Mouse (Mus musculus): Measurements from ENCODE around the gene Prss45. TPM values are rescaled to one million over a fixed set of nuclear protein-coding genes. Genes with fewer than 3 reads are reported as not detected.

Gene Prss45
- polyA plus RNA-seq, 1 experiment = not detected

DNA sequence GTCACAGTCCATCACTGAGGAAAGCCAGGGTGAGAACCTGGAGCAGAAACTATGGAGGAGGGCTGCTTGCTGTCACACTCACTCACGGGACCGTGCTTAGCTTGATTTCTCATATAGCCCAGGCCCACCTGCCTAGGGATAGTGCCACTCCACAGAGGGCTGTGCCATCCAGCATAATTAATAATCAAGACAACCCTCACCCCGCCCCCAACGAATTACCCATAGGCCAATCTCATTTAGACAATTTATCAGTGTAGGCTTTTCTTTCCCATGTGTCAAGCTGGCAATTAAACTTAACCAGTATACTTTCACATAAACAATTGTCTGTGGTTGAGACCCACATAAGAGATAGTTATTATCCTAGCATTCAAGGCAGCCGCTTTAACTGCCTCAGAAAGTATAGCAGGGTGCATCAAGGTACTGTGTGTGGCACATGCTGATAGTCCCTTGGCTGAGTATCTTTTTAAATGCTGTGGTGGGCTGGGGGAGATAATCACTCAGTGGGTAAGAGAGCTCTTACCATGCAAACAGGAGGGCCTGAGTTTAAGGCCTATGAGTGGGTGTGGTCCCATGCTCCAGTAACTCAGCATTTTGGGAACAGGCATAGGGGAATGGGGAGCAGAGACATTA, 24.7 kb downstream of the Prss45 start:
- no peak overlapping the region for H3ac ChIP-seq (ENCODE audit: control insufficient read depth, insufficient read length)
- H3K79me2 ChIP-seq (ENCODE audit: control insufficient read depth, insufficient read depth) = no peaks in the 10 kb centered on the region
- TF ChIP-seq TCF12 (IDR thresholded peaks at IDR 0.05; ENCODE audit: insufficient read depth, poor library complexity, severe bottlenecking) (no peak), MYOG (IDR thresholded peaks at IDR 0.05; ENCODE audit: control insufficient read depth in 1 of 3, insufficient read depth in 1 of 3, insufficient read length in 2 of 3, low read depth in 2 of 3) (no peak), POLR2A (IDR thresholded peaks at IDR 0.05; ENCODE audit: insufficient read length, low read depth) (no peak), E2F4 (IDR thresholded peaks at IDR 0.05; ENCODE audit: insufficient read depth) (no peak), SRF (IDR thresholded peaks at IDR 0.05; ENCODE audit: control insufficient read depth, insufficient read length, low read depth) (no peak), POLR2AphosphoS2 (IDR thresholded peaks at IDR 0.05; ENCODE audit: insufficient read length, low read depth) (no peak), USF1 (IDR thresholded peaks at IDR 0.05; ENCODE audit: low read depth) (no peak), REST (IDR thresholded peaks at IDR 0.05; ENCODE audit: insufficient read depth, insufficient read length) (no peak), CEBPB (IDR thresholded peaks at IDR 0.05; ENCODE audit: insufficient read depth, poor library complexity, severe bottlenecking) (no peak), MAX (IDR thresholded peaks at IDR 0.05; ENCODE audit: low read depth) (no peak), TCF3 (IDR thresholded peaks at IDR 0.05; ENCODE audit: insufficient read length, low read depth) (no peak), MYOD1 (IDR thresholded peaks at IDR 0.05; ENCODE audit: control insufficient read depth in 1 of 3, insufficient read length in 2 of 3, low read depth in 2 of 3) (no peak)

DNA sequence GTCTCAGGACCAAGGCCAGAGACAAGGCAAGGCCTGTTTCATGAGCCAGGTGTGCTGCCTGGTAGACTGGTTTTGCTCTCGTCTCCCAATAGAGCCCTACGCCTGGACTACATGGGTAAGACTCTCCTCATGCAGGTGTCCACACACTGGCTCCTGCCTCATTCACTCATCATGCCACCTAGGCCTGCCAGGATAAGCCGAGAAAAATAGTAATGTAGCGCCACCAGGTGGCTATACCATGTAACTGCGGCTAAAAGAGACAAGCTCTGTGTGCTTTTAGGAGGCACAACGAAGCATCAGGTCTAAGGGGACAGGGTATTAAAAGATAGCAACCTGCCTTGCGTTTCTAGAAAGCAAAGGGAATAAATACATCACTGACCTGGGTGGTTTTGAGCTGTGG, 36.6 kb downstream of the Prss45 start:
- Histone ChIP-seq H3K79me2 (ENCODE audit: control insufficient read depth, insufficient read depth) (no peaks in the 10 kb centered on the region), H3K27me3 (ENCODE audit: control insufficient read depth, insufficient read depth, insufficient read length) (peaks cover 12% of the 10 kb centered on the region), H3K4me2 (ENCODE audit: low read depth) (no peak overlapping the region), H3K4me3 (no peak overlapping the region), H3K36me3 (ENCODE audit: control insufficient read depth, insufficient read depth) (no peaks in the 10 kb centered on the region), H3ac (ENCODE audit: control insufficient read depth, insufficient read length) (no peak overlapping the region)
- TF ChIP-seq CEBPB (IDR thresholded peaks at IDR 0.05; ENCODE audit: insufficient read depth, poor library complexity, severe bottlenecking) (no peak), TCF3 (IDR thresholded peaks at IDR 0.05; ENCODE audit: insufficient read length, low read depth) (no peak), TCF12 (IDR thresholded peaks at IDR 0.05; ENCODE audit: insufficient read depth, poor library complexity, severe bottlenecking) (no peak), USF1 (IDR thresholded peaks at IDR 0.05; ENCODE audit: low read depth) (no peak), E2F4 (IDR thresholded peaks at IDR 0.05; ENCODE audit: insufficient read depth) (no peak), REST (IDR thresholded peaks at IDR 0.05; ENCODE audit: insufficient read depth, insufficient read length) (peak; percentile 11)

More for the DNA sequence above, 24.7 kb downstream of the Prss45 start:
- H3K4me3 ChIP-seq = no peak overlapping the region
- H3K4me2 ChIP-seq (ENCODE audit: low read depth) = no peak overlapping the region
- H3K27me3 ChIP-seq (ENCODE audit: control insufficient read depth, insufficient read depth, insufficient read length) = no peaks in the 10 kb centered on the region
- no peaks in the 10 kb centered on the region for H3K36me3 ChIP-seq (ENCODE audit: control insufficient read depth, insufficient read depth)

DNA sequence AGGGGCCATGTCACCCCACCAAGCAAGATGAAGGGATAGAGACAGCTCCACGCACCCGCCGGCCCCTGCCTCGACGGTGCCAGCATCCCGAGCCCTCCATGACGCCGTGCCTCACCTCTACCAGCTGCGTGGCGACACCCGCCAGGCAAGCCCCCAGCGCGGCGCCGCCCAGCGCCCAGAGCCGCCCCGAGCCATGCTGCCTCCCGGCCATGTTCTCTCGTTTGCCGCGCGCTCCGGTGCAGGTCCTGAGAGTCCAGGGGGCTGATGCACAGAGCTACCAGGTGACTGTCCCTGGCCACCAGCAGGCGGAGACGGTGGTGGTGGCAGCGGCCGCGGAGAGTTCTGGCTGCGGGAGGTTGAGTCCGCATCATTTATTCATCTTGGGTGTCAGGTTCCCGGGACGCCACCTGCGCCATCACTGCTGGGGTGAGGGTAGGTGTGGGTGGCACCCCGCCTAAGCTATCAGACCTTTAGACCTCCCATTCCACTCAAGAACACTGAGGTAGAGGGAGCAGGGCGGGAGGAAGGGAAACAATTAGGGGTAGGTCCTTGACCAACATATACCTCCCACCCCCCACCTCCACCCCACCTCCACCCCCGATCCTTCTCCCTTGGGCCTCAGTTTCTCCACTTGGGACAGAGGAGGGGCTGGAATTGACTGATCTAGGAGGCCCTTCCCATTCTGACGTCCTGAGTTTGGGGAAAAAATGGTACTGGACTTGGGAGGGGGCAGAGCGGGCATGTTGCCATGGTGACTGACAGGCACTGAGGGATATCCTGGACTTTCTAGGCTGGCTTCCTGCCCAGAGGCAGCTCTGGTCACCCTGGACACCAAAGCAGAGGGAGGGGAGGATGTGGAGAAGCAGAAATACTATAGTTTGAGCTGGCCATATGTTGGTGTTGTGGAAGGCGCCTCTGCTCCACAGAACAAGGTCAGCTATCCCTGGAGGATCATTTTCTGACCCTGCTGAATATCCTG, 39.6 kb downstream of the Prss45 start:
- peaks cover 12% of the 10 kb centered on the region for H3K27me3 ChIP-seq (ENCODE audit: control insufficient read depth, insufficient read depth, insufficient read length)
- no peak overlapping the region for H3K4me2 ChIP-seq (ENCODE audit: low read depth)
- TF ChIP-seq POLR2A (IDR thresholded peaks at IDR 0.05; ENCODE audit: insufficient read length, low read depth) (no peak), MAX (IDR thresholded peaks at IDR 0.05; ENCODE audit: low read depth) (no peak), USF1 (IDR thresholded peaks at IDR 0.05; ENCODE audit: low read depth) (no peak), REST (IDR thresholded peaks at IDR 0.05; ENCODE audit: insufficient read depth, insufficient read length) (no peak), MYOD1 (IDR thresholded peaks at IDR 0.05; ENCODE audit: control insufficient read depth in 1 of 3, insufficient read length in 2 of 3, low read depth in 2 of 3) (no peak), TCF3 (IDR thresholded peaks at IDR 0.05; ENCODE audit: insufficient read length, low read depth) (no peak), TCF12 (IDR thresholded peaks at IDR 0.05; ENCODE audit: insufficient read depth, poor library complexity, severe bottlenecking) (no peak), E2F4 (IDR thresholded peaks at IDR 0.05; ENCODE audit: insufficient read depth) (no peak), CEBPB (IDR thresholded peaks at IDR 0.05; ENCODE audit: insufficient read depth, poor library complexity, severe bottlenecking) (no peak), MYOG (IDR thresholded peaks at IDR 0.05; ENCODE audit: control insufficient read depth in 1 of 3, insufficient read depth in 1 of 3, insufficient read length in 2 of 3, low read depth in 2 of 3) (no peak), POLR2AphosphoS2 (IDR thresholded peaks at IDR 0.05; ENCODE audit: insufficient read length, low read depth) (no peak), SRF (IDR thresholded peaks at IDR 0.05; ENCODE audit: control insufficient read depth, insufficient read length, low read depth) (no peak)
- no peaks in the 10 kb centered on the region for H3K36me3 ChIP-seq (ENCODE audit: control insufficient read depth, insufficient read depth)
- H3K79me2 ChIP-seq (ENCODE audit: control insufficient read depth, insufficient read depth) = no peaks in the 10 kb centered on the region
- no peak overlapping the region for H3K4me3 ChIP-seq
- H3ac ChIP-seq (ENCODE audit: control insufficient read depth, insufficient read length) = no peak overlapping the region

DNA sequence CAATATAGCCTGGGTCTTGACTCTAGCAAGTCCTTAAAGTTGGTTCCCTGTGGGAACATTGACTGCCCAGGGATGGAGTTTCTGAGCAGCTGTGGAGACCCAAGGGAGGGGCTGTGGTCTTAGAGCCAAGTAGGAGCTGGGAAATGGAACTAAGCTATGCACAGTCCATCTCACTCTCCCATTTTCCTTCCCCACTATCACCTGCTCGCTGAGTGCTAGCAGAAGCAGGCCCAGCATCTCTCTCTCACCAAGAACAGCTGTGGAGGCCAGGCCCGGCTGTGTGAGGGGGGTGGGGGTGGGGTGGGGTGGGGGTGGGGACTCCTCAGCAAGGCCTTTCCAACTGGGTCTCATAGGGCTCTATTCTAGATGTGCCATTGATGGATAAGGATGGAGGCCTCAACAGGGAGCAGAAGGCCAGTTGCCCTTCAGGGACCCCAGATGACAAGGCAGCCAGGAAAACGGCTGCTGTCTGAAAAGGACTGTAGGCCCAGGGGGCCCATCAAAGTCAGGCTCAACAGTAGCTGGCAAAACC, 40.3 kb downstream of the Prss45 start:
- Histone ChIP-seq H3ac (ENCODE audit: control insufficient read depth, insufficient read length) (no peak overlapping the region), H3K27me3 (ENCODE audit: control insufficient read depth, insufficient read depth, insufficient read length) (peaks cover 16% of the 10 kb centered on the region), H3K4me2 (ENCODE audit: low read depth) (no peak overlapping the region), H3K79me2 (ENCODE audit: control insufficient read depth, insufficient read depth) (no peaks in the 10 kb centered on the region), H3K4me3 (no peak overlapping the region), H3K36me3 (ENCODE audit: control insufficient read depth, insufficient read depth) (no peaks in the 10 kb centered on the region)
- TF ChIP-seq MYOD1 (IDR thresholded peaks at IDR 0.05; ENCODE audit: control insufficient read depth in 1 of 3, insufficient read length in 2 of 3, low read depth in 2 of 3) (peak in 1 of 3 experiments; percentile 57), MYOG (IDR thresholded peaks at IDR 0.05; ENCODE audit: control insufficient read depth in 1 of 3, insufficient read depth in 1 of 3, insufficient read length in 2 of 3, low read depth in 2 of 3) (peak in 2 of 3 experiments; percentile 26 to 64), POLR2AphosphoS2 (IDR thresholded peaks at IDR 0.05; ENCODE audit: insufficient read length, low read depth) (no peak)

Data from myocyte (in vitro differentiated cells).